Mouse (Mus musculus): ENCODE measurements around the gene Rps28. TPM values are rescaled to one million over a fixed set of nuclear protein-coding genes. Genes with fewer than 3 reads are reported as not detected.

The Rps28 gene
- polyA plus RNA-seq, 1 experiment from 2014 or later: 1,207 TPM

DNA sequence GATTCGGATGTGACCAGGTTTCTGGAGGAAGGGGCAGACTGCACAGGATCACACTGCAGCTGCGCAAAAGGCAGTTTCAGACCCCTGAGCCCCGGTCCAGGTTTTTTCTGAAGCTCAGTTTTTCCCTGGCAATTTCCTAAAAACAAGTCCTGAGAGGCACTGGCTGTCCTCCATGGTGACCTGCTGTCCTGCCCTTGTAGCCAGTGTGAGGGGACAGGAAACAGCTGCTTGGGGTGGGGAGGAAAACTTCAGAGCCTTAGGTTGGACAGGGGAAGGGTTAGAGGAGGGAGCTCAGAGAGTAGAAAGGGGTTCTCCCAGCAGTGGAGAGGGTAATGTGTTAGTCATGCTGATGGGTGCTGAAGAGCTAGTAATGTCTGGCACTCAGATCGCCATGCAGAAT lies 11.4 kb downstream of the Rps28 start:
- H3K27me3 ChIP-seq: no peaks in the 10 kb centered on the region
- peak; percentile 37 for DNase-seq (ENCODE audit: low read depth, low spot score)
- no peak for TF ChIP-seq CTCF (IDR thresholded peaks at IDR 0.05)
- ChIA-PET POLR2A (interaction anchor here (0.6 to 2.1 kb wide), 3 partner anchors 11 to 31 kb away, joined by 3 to 11 read pairs (median 5); partner anchors contain the start of genes Ndufa7 and Rps28), CTCF (interaction anchor here (1.0 to 1.4 kb wide), 3 partner anchors 9 to 13 kb away, joined by 3 to 6 read pairs (median 4); no protein-coding TSS in a partner anchor)
- in situ Hi-C loops (cut with MboI; ENCODE audit: low pct_unique_long_range_greater_than_20kb): no loop called here
- ATAC-seq: peak; percentile 32

DNA sequence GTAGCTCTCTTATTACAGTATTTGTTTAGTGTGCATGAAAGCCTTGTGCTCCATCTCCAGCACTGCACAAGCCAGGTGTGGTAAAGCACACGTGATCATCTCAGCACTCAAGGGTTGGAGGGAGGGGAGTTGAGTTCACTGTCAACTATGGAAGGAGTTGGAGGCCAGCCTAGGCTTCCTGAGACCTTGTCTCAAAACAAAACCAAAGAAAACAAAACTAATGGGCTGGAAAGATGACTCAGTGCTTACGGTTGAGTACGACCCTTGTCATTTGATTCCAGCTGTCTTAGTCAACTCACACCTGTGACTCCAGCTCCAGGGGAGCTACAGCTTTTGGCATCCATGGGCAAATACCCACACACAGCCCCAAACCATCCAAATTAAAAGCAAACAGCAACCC lies 11.9 kb downstream of the Rps28 start:
- DNase-seq (ENCODE audit: low read depth, low spot score): peak; percentile 90
- ChIA-PET CTCF (interaction anchor here (1.0 to 1.6 kb wide), 3 partner anchors 10 to 14 kb away, joined by 4 to 8 read pairs (median 6); no protein-coding TSS in a partner anchor), POLR2A (interaction anchor here (0.9 to 2.1 kb wide), 3 partner anchors 12 to 183 kb away, joined by 3 to 11 read pairs (median 4); partner anchors contain the start of genes Ndufa7 and Rps28)
- in situ Hi-C loops (cut with MboI; ENCODE audit: low pct_unique_long_range_greater_than_20kb): no loop called here
- TF ChIP-seq CTCF (IDR thresholded peaks at IDR 0.05): no peak
- H3K27me3 ChIP-seq: no peaks in the 10 kb centered on the region
- ATAC-seq: peak; percentile 58

DNA sequence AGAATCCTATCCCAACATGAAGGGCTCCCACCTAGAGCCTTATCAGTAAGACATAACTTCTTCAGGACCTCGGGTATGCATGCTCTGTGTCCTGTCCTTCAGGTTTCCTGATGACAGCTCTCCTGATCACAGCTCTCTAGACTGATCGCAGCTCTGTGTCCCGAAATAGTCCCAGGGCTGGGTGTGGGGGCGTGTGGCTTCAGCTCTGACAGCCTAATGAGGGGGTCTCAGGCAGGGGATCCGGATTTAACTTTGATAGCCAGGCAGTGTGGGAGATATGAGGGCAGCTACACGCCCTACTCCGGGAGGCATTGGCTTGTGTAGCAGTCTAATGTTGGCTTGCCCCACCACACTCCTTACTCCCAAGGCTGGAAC lies 13.2 kb downstream of the Rps28 start:
- ATAC-seq (no peak), DNase-seq (ENCODE audit: low read depth, low spot score) (no peak)
- H3K27me3 ChIP-seq: no peaks in the 10 kb centered on the region
- ChIA-PET POLR2A (interaction anchor here (1.1 kb wide), 1 partner anchor 182 kb away, joined by 4 read pairs; no protein-coding TSS in a partner anchor), CTCF (interaction anchor here (1.0 to 1.6 kb wide), 2 partner anchors 16 to 56 kb away, joined by 3 to 8 read pairs; no protein-coding TSS in a partner anchor)
- TF ChIP-seq CTCF (IDR thresholded peaks at IDR 0.05): no peak
- in situ Hi-C loops (cut with MboI; ENCODE audit: low pct_unique_long_range_greater_than_20kb): no loop called here

DNA sequence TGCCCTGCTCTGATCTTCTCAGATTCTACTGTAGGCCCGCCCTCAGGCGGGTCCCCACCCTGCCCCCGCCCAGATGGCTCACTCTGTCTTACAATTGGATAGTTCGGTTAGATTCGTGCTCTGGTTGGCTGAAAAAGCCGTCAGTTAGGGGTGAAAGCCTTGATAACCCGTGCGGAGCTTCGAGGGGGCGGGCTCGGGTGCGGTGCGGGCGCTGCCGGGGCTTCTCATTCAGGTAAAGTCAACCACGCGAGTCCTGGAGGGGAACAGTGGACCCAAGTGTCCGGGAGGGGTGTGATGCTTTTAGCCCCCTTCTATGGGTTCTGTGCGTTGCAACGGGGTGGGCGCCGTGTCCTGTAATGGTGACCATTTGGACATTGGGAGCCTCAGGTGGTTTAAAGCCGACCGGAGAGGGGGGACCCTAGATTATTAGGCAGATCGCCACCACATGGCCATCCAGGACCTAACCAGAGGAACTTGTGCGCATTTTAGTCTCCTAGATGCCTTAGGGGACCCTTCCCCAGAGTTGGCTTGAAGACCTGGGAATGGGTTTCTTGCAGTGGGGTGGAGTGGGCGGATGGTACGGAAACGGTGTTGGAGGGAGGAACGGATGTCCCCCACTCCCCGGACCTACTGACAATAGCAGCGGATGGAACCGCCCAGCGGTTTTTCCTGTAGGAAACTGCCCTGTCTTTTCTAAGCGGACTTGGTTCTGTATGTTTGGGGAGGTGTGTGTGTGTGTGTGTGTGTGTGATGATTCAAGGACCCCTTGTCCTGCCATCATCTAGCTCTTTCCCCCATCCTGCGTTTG lies 13.8 kb downstream of the Rps28 start, which contains the start of gene Kank3:
Gene Kank3, plus strand, starts transcription at position 186 of the 808 bp plus-strand sequence.
- DNase-seq (ENCODE audit: low read depth, low spot score) (no peak), ATAC-seq (peak; percentile 12)
- CTCF ChIA-PET: interaction anchor here (1.0 to 1.6 kb wide), 3 partner anchors 16 to 55 kb away, joined by 3 to 8 read pairs (median 3); no protein-coding TSS in a partner anchor
- in situ Hi-C loops (cut with MboI; ENCODE audit: low pct_unique_long_range_greater_than_20kb): no loop called here
- TF ChIP-seq CTCF (IDR thresholded peaks at IDR 0.05): no peak
- no peaks in the 10 kb centered on the region for H3K27me3 ChIP-seq
- POLR2A ChIA-PET: no interaction called here

DNA sequence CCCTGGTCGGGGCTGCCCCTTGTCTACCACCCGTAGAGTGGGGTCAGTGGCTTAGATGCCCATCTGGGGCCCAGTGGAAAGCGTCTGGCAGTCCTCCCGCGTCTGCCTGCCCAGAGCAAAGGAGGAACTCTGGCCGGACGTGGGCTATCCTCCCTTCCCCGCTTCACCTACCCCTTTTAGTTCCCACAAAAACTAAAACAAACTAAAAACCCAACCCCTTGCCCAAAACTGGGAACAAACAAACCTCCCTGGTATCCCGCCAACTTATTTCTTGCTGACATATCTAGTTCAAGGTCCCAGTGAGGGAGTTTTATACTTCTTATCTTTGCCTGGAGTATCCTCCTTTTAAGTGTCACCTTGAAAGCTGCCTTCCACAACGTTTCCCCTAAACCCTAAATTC lies 16.2 kb downstream of the Rps28 start:
- no peak for ATAC-seq
- TF ChIP-seq CTCF (IDR thresholded peaks at IDR 0.05): no peak
- in situ Hi-C loops (cut with MboI; ENCODE audit: low pct_unique_long_range_greater_than_20kb): loop anchor here (10.0 kb wide), 1 partner anchor 283 kb away; the partner anchor contains the start of gene Adamts10

DNA sequence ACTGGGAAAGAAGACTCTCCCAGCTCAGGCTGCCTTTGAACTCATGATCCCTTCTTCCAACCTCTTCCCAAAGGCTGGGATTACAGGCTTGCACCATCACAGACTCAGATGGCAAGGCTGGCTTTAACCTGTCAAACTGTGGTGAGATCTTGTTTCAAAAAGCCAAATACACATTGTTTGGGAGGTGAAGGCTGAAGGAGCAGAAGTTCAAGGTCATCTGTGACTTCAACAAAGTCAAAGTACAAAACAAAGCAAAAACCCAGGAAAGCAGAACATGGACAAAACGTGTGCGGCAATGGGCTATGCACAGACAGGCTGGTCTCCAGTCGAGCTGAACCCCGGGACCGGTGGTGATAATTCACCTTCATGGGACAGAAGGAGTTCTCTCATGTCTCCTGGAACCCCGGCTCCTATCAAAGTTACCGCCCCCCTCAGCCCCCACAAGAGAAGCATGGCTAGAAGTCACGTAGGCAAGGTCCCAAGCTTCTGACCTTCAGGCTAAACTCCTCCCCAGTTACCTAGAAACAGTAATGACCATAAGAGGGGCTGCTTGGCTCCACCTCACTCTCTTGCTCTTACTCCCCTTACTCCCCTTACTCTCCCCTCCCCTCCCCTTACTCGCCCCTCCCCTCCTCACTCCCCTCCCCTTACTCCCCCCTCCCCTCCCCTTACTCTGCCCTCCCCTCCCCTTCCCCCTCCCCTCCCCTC lies 17.0 kb downstream of the Rps28 start:
- TF ChIP-seq CTCF (IDR thresholded peaks at IDR 0.05): no peak
- CTCF ChIA-PET: interaction anchor here (1.1 kb wide), 1 partner anchor 20 kb away, joined by 3 read pairs; no protein-coding TSS in a partner anchor
- DNase-seq (ENCODE audit: low read depth, low spot score) (no peak), ATAC-seq (no peak)
- POLR2A ChIA-PET: no interaction called here
- no peaks in the 10 kb centered on the region for H3K27me3 ChIP-seq
- in situ Hi-C loops (cut with MboI; ENCODE audit: low pct_unique_long_range_greater_than_20kb): loop anchor here (10.0 kb wide), 1 partner anchor 283 kb away; the partner anchor contains the start of gene Adamts10

More for the DNA sequence above, 16.2 kb downstream of the Rps28 start:
- DNase-seq (ENCODE audit: low read depth, low spot score): no peak
- no peaks in the 10 kb centered on the region for H3K27me3 ChIP-seq
- ChIA-PET POLR2A (no interaction called here), CTCF (no interaction called here)

DNA sequence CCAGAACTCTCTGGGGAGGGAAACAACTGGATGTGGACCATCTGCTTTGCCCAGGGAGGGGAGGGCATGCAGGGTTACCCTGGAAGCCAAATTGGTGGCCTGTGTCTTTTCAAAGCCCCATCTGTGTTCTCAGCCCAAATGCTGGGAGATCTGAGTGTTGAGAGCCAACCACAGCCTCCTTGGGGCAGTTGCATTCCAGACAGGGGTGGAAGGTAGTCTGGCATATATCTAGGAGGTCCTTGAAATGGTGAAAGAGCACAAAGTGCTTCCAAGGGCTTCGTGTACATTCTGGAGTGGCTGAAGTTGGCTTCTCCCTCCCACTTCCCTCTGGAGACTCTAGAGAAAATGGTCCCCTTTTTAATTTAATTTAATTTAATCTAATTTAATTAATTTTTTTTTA lies 19.6 kb downstream of the Rps28 start:
- ChIA-PET POLR2A (interaction anchor here (0.6 kb wide), 1 partner anchor 9 kb away, joined by 3 read pairs; no protein-coding TSS in a partner anchor), CTCF (no interaction called here)
- in situ Hi-C loops (cut with MboI; ENCODE audit: low pct_unique_long_range_greater_than_20kb): loop anchor here (10.0 kb wide), 1 partner anchor 280 kb away; the partner anchor contains the start of gene Adamts10
- DNase-seq (ENCODE audit: low read depth, low spot score) (no peak), ATAC-seq (no peak)
- H3K27me3 ChIP-seq: no peaks in the 10 kb centered on the region
- no peak for TF ChIP-seq CTCF (IDR thresholded peaks at IDR 0.05)

DNA sequence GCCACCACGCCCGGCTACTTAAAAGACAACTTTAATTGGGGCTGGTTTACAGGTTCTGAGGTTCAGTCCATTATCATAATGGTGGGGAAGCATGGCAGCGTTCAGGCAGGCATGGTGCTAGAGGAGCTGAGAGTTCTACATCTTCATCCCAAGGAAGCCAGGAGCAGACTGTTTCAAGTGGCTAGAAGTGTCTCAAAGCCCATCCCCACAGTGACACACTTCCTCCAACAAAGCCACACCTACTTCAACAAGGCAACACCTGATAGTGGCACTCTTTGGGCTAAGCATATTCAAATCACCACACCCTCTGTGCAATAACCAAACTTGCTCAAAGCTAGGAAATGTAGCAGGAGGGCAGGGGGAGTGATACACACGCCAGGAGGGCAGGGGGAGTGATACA lies 20.2 kb downstream of the Rps28 start:
- in situ Hi-C loops (cut with MboI; ENCODE audit: low pct_unique_long_range_greater_than_20kb): loop anchor here (10.0 kb wide), 1 partner anchor 279 kb away; the partner anchor contains the start of gene Adamts10
- ChIA-PET CTCF (no interaction called here), POLR2A (no interaction called here)
- ATAC-seq (no peak), DNase-seq (ENCODE audit: low read depth, low spot score) (no peak)
- no peak for TF ChIP-seq CTCF (IDR thresholded peaks at IDR 0.05)
- H3K27me3 ChIP-seq: no peaks in the 10 kb centered on the region

DNA sequence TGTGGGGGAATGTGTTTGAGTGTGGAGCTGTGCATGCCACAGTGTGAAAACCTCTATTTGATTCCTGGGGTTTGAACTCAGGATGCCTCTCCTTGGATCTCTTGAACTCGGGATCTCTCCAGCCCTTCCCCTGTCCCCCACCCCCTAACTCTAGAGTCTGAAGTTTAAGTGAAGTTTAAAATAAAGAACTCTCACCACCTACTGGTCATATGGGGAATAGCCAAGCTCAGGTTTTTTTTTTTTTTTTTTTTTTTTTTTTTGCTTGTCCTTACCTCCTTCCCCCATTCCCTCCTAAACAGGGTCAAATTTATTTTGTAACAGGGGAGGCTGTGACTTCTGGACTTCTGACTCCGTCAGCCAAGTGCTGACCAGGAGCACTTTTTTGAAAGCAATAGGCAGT lies 22.1 kb downstream of the Rps28 start:
- DNase-seq (ENCODE audit: low read depth, low spot score) (no peak), ATAC-seq (no peak)
- ChIA-PET CTCF (interaction anchor here (0.9 to 1.6 kb wide), 3 partner anchors 8 to 72 kb away, joined by 3 read pairs; no protein-coding TSS in a partner anchor), POLR2A (interaction anchor here (0.6 to 0.9 kb wide), 3 partner anchors 11 to 117 kb away, joined by 3 to 7 read pairs (median 5); no protein-coding TSS in a partner anchor)
- in situ Hi-C loops (cut with MboI; ENCODE audit: low pct_unique_long_range_greater_than_20kb): loop anchor here (10.0 kb wide), 1 partner anchor 277 kb away; the partner anchor contains the start of gene Adamts10
- H3K27me3 ChIP-seq: no peaks in the 10 kb centered on the region
- peak; percentile 55 for TF ChIP-seq CTCF (IDR thresholded peaks at IDR 0.05)

DNA sequence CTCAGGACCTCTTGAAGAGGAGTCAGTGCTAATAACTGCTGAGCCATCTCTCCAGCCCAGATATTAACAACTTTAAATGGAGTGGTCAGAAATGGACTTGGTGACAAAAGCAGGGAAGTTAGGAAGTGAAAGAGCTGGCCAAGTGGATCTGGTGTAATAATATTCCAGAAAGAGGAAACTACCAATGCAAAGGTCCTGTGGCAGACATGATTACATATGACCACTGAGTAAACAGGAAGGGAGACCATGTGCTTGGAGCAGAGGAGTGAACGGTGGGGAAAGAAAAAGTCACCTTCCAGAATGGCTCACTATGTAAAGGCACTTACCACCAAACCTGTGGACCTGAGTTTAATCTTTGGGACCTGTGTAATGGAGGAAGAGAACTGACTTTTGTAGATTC lies 25.1 kb downstream of the Rps28 start:
- H3K27me3 ChIP-seq: no peaks in the 10 kb centered on the region
- CTCF ChIA-PET: interaction anchor here (0.7 to 1.2 kb wide), 3 partner anchors 53 to 95 kb away, joined by 3 to 7 read pairs (median 3); no protein-coding TSS in a partner anchor
- POLR2A ChIA-PET: no interaction called here
- TF ChIP-seq CTCF (IDR thresholded peaks at IDR 0.05): no peak
- no peak for DNase-seq (ENCODE audit: low read depth, low spot score)
- in situ Hi-C loops (cut with MboI; ENCODE audit: low pct_unique_long_range_greater_than_20kb): no loop called here
- ATAC-seq: no peak

All from Patski (cell line).